Mouse (Mus musculus) cerebellum, adult 2 months (tissue): ENCODE measurements around the gene Diaph3.

Experiments used
- CTCF ChIP-seq: fragments of 200-500 bp; IDR thresholded peaks from 2 replicates; pipeline ENCODE4 v1.5.1; 2011; ENCODE audit warnings: low read depth, mild to moderate bottlenecking, control low read depth, low read length, moderate library complexity, borderline replicate concordance; ENCODE audit not compliant: insufficient read depth
- POLR2A ChIP-seq: fragments of 200-500 bp; IDR thresholded peaks from 2 replicates; pipeline ENCODE4 v1.6.1; 2011; ENCODE audit warnings: low read length, control low read depth, borderline replicate concordance; ENCODE audit not compliant: insufficient read depth

DNA sequence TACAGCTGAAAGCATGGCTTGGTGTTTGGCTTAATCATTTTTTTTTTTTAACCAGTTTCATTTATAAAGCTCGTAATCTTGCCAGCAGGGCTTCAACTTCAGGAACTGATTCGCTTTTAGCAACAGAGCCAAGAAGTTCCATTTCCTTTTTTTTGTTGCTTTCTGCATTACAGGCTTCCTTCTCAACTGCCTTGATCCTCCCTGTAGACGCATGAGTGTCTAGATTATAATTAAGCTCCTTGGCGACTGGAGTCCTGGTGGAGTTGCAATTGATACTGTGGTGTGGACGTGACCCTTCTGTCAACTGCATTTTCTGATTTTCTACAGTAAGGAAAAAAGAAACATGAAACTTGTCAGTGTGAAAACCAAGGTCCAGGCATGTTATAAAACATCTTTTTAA lies 484.8 kb downstream of the Diaph3 start:
- TF ChIP-seq CTCF: no peak
- TF ChIP-seq POLR2A: no peak
